Mouse (Mus musculus): ENCODE measurements around the gene Olfr457. TPM values are rescaled to one million over a fixed set of nuclear protein-coding genes. Genes with fewer than 3 reads are reported as not detected.

The Olfr457 gene
- polyA plus RNA-seq, 1 experiment from 2014 or later = not detected

DNA sequence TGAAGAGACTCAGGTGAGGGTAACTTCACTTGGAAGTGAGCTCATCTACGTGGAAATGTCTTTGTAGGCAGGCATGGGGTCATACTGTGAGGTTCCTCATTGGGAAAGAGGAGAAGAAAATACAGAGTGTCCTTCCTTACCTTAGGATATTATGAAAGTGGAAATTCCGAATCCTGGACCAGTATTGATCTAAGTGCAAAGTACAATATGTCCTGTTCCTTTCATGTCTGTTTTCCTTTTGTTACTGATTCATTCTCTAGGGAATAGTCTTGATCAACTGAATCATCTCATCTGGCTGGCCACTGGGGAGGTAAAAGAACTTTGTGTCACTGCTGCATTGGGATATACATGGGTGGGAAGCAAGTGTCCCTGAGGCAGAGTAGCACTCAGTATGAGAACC is 40.6 kb downstream of the Olfr457 start:
- Histone ChIP-seq H3K4me1 (no peaks in the 10 kb centered on the region), H3K4me3 (no peak overlapping the region), H3K9me3 (no peaks in the 10 kb centered on the region), H3K27me3 (no peaks in the 10 kb centered on the region), H3K27ac (no peak overlapping the region), H3K9ac (no peak overlapping the region), H3K4me2 (replicated peaks) (no peak overlapping the region), H3K36me3 (no peaks in the 10 kb centered on the region)
- ATAC-seq (ENCODE audit: low FRiP score, low read depth) = no peak
- 67% methylated on average over 2 of the region's 2 CpGs for WGBS

DNA sequence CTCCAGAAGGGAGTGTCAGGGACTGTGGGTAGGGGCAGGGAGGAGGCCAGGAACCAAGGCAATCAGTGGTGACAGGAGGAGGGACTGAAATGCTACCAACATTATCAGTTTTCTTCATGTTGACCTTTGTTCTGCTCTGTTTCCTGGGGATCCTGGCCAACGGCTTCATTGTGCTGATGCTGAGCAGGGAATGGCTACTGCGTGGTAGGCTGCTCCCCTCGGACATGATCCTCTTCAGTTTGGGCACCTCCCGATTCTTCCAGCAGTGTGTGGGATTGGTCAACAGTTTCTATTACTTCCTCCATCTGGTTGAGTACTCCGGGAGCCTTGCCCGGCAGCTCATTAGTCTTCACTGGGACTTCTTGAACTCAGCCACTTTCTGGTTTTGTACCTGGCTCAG is 41.7 kb downstream of the Olfr457 start, which contains the start of gene Tas2r126:
Tas2r126 (plus strand) TSS at position 90 of the 400 bp plus-strand sequence.
- no peak within 1 kb of the TSS for H3K27ac ChIP-seq
- H3K4me2 ChIP-seq (replicated peaks) = no peak within 1 kb of the TSS
- no peak within 1 kb of the TSS for H3K9ac ChIP-seq
- no peaks in the 10 kb centered on the region for H3K36me3 ChIP-seq
- H3K4me3 ChIP-seq = no peak within 1 kb of the TSS
- H3K27me3 ChIP-seq = no peaks in the 10 kb centered on the region
- no peak for ATAC-seq (ENCODE audit: low FRiP score, low read depth)
- H3K9me3 ChIP-seq = no peaks in the 10 kb centered on the region
- no peaks in the 10 kb centered on the region for H3K4me1 ChIP-seq
- WGBS = 83% methylated on average over 6 of the region's 6 CpGs

DNA sequence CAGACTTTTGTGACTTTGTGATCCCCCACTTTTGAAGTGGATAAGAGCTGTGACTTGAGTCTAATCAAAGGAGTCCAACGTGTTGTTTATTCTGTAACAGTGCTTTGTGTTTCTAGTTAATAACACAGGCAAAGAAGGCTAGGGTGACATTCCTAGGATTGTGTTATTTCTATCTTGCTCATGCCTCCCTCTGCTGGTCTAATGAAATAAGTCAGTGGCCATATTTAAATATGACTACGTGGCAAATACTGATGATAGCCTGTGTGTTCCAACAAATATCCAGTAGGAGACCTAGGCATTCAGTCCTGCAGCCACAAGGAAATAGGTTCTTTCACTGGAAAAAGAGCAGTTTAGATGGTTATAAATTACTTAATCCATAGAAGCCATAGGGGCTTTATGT is 42.6 kb downstream of the Olfr457 start:
- no peak overlapping the region for H3K9ac ChIP-seq
- no peaks in the 10 kb centered on the region for H3K9me3 ChIP-seq
- H3K4me1 ChIP-seq = no peaks in the 10 kb centered on the region
- no peaks in the 10 kb centered on the region for H3K36me3 ChIP-seq
- WGBS = 75% methylated on average over 2 of the region's 2 CpGs
- H3K27ac ChIP-seq = no peak overlapping the region
- no peak overlapping the region for H3K4me2 ChIP-seq (replicated peaks)
- H3K4me3 ChIP-seq = no peak overlapping the region
- ATAC-seq (ENCODE audit: low FRiP score, low read depth) = no peak
- no peaks in the 10 kb centered on the region for H3K27me3 ChIP-seq

DNA sequence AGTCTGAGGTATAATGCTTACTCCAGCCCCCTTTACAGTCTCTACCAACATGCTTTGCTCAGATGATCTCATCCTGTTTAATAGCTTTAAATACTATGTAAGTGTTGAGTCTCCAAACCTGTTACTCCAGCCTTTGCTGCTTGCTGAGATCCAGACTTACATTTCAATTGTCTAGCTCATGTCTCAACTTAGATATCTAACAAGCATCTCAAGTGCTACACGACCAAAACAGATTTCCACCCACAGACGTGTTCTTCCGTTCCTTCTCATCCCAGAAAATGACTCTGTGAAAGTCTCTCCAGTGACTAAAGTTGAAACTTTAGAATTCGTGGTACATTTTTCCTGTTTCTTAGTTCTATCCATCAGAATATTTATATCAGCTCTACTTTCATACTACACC is 49.8 kb downstream of the Olfr457 start:
- Histone ChIP-seq H3K27me3 (no peaks in the 10 kb centered on the region), H3K36me3 (no peaks in the 10 kb centered on the region), H3K4me1 (no peaks in the 10 kb centered on the region), H3K9me3 (no peaks in the 10 kb centered on the region), H3K4me3 (no peak overlapping the region), H3K4me2 (replicated peaks) (no peak overlapping the region), H3K27ac (no peak overlapping the region), H3K9ac (no peak overlapping the region)
- ATAC-seq (ENCODE audit: low FRiP score, low read depth) = no peak
- 83% methylated on average over 4 of the region's 4 CpGs for WGBS

DNA sequence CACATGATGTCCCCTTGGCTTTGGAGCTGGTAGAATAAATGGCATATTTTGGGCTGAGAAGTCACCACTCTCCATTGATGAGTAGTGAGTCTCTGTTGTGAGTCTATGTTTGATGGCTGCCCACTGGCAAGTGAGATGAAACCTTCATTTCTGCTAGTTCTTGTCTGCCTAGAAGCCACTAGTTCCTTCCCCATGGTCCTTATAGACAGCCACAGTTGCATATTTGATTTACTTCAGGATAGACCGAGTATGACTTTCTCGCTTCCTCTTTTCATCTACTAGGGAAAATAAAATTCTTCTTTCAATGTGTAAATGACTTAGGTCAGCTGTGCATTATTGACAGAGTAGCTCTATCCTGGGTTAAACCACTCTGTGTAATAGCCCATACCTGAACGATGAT is 51.7 kb downstream of the Olfr457 start:
- Histone ChIP-seq H3K9ac (no peak overlapping the region), H3K4me2 (replicated peaks) (no peak overlapping the region), H3K36me3 (no peaks in the 10 kb centered on the region), H3K9me3 (no peaks in the 10 kb centered on the region), H3K4me1 (no peaks in the 10 kb centered on the region), H3K27me3 (no peaks in the 10 kb centered on the region), H3K4me3 (no peak overlapping the region), H3K27ac (no peak overlapping the region)
- ATAC-seq (ENCODE audit: low FRiP score, low read depth) = no peak
- 88% methylated on average over 3 of the region's 3 CpGs for WGBS

DNA sequence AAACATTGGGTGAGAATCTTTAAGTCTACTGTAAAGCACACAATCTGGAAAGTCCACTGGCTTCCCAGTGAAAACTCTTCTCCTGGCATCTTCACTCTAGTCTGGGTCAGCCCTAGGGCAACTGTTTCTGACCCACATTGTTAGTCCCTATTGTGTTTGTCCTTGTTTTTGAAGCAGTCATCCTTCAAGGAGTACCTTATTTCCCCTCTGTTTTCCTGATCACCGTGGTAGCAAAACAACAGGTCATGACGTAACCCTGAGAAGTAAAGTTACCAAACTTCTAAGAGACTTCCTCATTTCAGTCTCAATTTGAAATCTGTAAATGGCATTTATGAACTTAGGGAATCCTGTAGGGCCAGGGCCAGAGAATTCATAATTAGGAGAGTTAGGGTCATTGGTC is 54.7 kb downstream of the Olfr457 start:
- H3K4me1 ChIP-seq = no peaks in the 10 kb centered on the region
- H3K27me3 ChIP-seq = no peaks in the 10 kb centered on the region
- H3K9me3 ChIP-seq = no peaks in the 10 kb centered on the region
- H3K4me2 ChIP-seq (replicated peaks) = no peak overlapping the region
- no peak for ATAC-seq (ENCODE audit: low FRiP score, low read depth)
- H3K4me3 ChIP-seq = no peak overlapping the region
- H3K36me3 ChIP-seq = no peaks in the 10 kb centered on the region
- H3K27ac ChIP-seq = no peak overlapping the region
- 82% methylated on average over 2 of the region's 2 CpGs for WGBS
- H3K9ac ChIP-seq = no peak overlapping the region

DNA sequence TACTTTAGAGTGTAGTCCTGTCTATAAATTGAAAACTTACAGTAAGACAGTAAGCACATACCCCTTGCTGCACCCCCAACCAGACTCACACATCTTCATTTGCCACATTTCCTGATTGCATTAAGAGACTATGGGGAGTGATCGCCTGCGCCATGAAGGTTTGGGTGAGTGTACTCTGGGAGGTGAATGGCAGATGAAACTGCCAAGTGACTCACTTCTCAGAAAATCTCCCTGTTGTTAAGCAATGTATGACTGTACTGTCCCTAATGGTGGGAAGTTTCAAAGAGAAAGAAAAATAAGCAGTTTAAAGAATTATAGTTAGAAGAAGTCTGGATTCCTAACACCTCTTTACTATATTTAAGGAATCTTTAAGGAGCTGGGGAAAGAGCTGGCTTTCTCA is 56.7 kb downstream of the Olfr457 start:
- no peak for ATAC-seq (ENCODE audit: low FRiP score, low read depth)
- 90% methylated on average over 2 of the region's 2 CpGs for WGBS

More for the DNA sequence above, 56.7 kb downstream of the Olfr457 start:
- Histone ChIP-seq H3K4me2 (replicated peaks) (no peak overlapping the region), H3K9me3 (no peaks in the 10 kb centered on the region), H3K4me1 (no peaks in the 10 kb centered on the region), H3K4me3 (no peak overlapping the region), H3K27me3 (no peaks in the 10 kb centered on the region), H3K9ac (no peak overlapping the region), H3K36me3 (no peaks in the 10 kb centered on the region), H3K27ac (no peak overlapping the region)

Other genes starting within 250 kb of the Olfr457 start
- gene Gstk1, start 230.4 kb downstream of the Olfr457 start, polyA plus RNA-seq (2015; fragmentation: Nextera tagmentation; extraction: Ambion mirVana) = 22.6 and 25.6 TPM in 2 replicates
- 0.93 and 0.99 TPM in 2 replicates for gene Tmem139, start 214.4 kb downstream of the Olfr457 start, polyA plus RNA-seq (2015; fragmentation: Nextera tagmentation; extraction: Ambion mirVana)
- 63.0 and 64.7 TPM in 2 replicates for gene Casp2, start 211.3 kb downstream of the Olfr457 start, polyA plus RNA-seq (2015; fragmentation: Nextera tagmentation; extraction: Ambion mirVana)
- gene Clcn1, start 189.7 kb downstream of the Olfr457 start, polyA plus RNA-seq (2015; fragmentation: Nextera tagmentation; extraction: Ambion mirVana) = 0.32 and 0.46 TPM in 2 replicates
- gene Fam131b, start 151.7 kb downstream of the Olfr457 start, polyA plus RNA-seq (2015; fragmentation: Nextera tagmentation; extraction: Ambion mirVana) = 0.45 and 0.56 TPM in 2 replicates
- 118 and 123 TPM in 2 replicates for gene Zyx, start 126.7 kb downstream of the Olfr457 start, polyA plus RNA-seq (2015; fragmentation: Nextera tagmentation; extraction: Ambion mirVana)
- gene Epha1, start 103.1 kb downstream of the Olfr457 start, polyA plus RNA-seq (2015; fragmentation: Nextera tagmentation; extraction: Ambion mirVana) = 8.9 and 9.4 TPM in 2 replicates
- gene Tas2r143, start 76.1 kb downstream of the Olfr457 start, polyA plus RNA-seq (2015; fragmentation: Nextera tagmentation; extraction: Ambion mirVana) = not detected in 2 replicates
- not detected in 2 replicates for gene Tas2r135, start 70.9 kb downstream of the Olfr457 start, polyA plus RNA-seq (2015; fragmentation: Nextera tagmentation; extraction: Ambion mirVana)
- gene Tas2r126, start 41.8 kb downstream of the Olfr457 start, polyA plus RNA-seq (2015; fragmentation: Nextera tagmentation; extraction: Ambion mirVana) = not detected in 2 replicates
- not detected in 2 replicates for gene Olfr458, start 11.1 kb downstream of the Olfr457 start, polyA plus RNA-seq (2015; fragmentation: Nextera tagmentation; extraction: Ambion mirVana)
- not detected in 2 replicates for gene Olfr456, start 10.9 kb upstream of the Olfr457 start, polyA plus RNA-seq (2015; fragmentation: Nextera tagmentation; extraction: Ambion mirVana)
- not detected in 2 replicates for gene Olfr455, start 71.3 kb upstream of the Olfr457 start, polyA plus RNA-seq (2015; fragmentation: Nextera tagmentation; extraction: Ambion mirVana)
- gene Tcaf3, start 121.4 kb upstream of the Olfr457 start, polyA plus RNA-seq (2015; fragmentation: Nextera tagmentation; extraction: Ambion mirVana) = not detected in 2 replicates
- gene Tcaf2, start 168.9 kb upstream of the Olfr457 start, polyA plus RNA-seq (2015; fragmentation: Nextera tagmentation; extraction: Ambion mirVana) = 5.6 TPM in 2 replicates
- gene Tcaf1, start 233.8 kb upstream of the Olfr457 start, polyA plus RNA-seq (2015; fragmentation: Nextera tagmentation; extraction: Ambion mirVana) = 88.2 and 93.1 TPM in 2 replicates